28 mouse cellular contexts compared by ENCODE assay signal in the genomic region with DNA sequence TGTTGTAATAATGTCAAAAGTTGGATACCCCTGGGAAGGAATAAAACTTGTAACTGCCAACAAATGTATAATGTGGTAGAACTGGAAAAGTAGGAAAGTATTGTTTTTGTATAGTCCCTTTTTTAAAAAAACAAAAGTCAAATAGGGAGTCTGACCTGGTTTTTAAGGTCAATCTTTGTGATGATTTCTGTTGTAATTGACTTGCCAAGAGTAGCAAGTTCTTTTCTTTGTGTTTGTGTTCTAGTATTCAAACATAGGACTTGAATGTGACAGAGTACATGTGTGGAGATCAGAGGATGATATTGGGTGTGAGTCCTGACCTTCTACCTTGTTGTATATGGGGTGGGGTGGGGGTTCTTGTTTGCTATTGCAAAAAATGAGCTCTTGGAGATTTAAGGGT.
"Had no signal": no experiment of that assay in that cellular context is flagged by ENCODE, and none has a peak within 500 bp of the region (broad histone marks: within the 10 kb centered on the region; RNA-seq: fewer than 3 reads in every experiment).

No protein-coding gene starts in this region.

- ATAC-seq: forebrain, embryonic 13.5 days; forebrain, embryonic 14.5 days; forebrain, embryonic 15.5 days; forebrain, embryonic 16.5 days; forebrain, postnatal 0 days had no signal

- H3K9ac ChIP-seq: embryonic facial prominence, embryonic 12.5 days; embryonic facial prominence, embryonic 13.5 days; embryonic facial prominence, embryonic 15.5 days; forebrain, embryonic 12.5 days; forebrain, embryonic 13.5 days; forebrain, embryonic 15.5 days; forebrain, postnatal 0 days had no signal

- H3K4me2 ChIP-seq: embryonic facial prominence, embryonic 12.5 days; embryonic facial prominence, embryonic 13.5 days; embryonic facial prominence, embryonic 15.5 days; forebrain, embryonic 15.5 days had no signal

- H3K9me3 ChIP-seq: embryonic facial prominence, embryonic 10.5 days; embryonic facial prominence, embryonic 12.5 days; embryonic facial prominence, embryonic 13.5 days; embryonic facial prominence, embryonic 15.5 days; forebrain, embryonic 10.5 days; forebrain, embryonic 12.5 days; forebrain, embryonic 13.5 days; forebrain, embryonic 15.5 days had no signal

- H3K27ac ChIP-seq: embryonic facial prominence, embryonic 10.5 days; embryonic facial prominence, embryonic 12.5 days; embryonic facial prominence, embryonic 13.5 days; embryonic facial prominence, embryonic 15.5 days; forebrain, embryonic 10.5 days; forebrain, embryonic 12.5 days; forebrain, embryonic 13.5 days; forebrain, embryonic 15.5 days; gastrocnemius, adult 2 months; heart, adult 2 months had no signal

- H3K36me3 ChIP-seq: embryonic facial prominence, embryonic 15.5 days; forebrain, embryonic 12.5 days; forebrain, embryonic 15.5 days had no signal

- H3K27me3 ChIP-seq: embryonic facial prominence, embryonic 12.5 days; embryonic facial prominence, embryonic 13.5 days; embryonic facial prominence, embryonic 15.5 days; forebrain, embryonic 12.5 days; forebrain, embryonic 13.5 days; forebrain, embryonic 15.5 days had no signal

- H3K4me3 ChIP-seq: embryonic facial prominence, embryonic 10.5 days; embryonic facial prominence, embryonic 12.5 days; embryonic facial prominence, embryonic 13.5 days; embryonic facial prominence, embryonic 15.5 days; erythroblast, embryonic 14.5 days; forebrain, embryonic 10.5 days; forebrain, embryonic 12.5 days; forebrain, embryonic 13.5 days; forebrain, embryonic 15.5 days; gastrocnemius, adult 2 months; heart, adult 2 months had no signal

- DNase-seq: cerebellum, adult 8-10 months; cerebellum, adult 9-10 months; cerebellum, adult 9-11 months; cerebellum, postnatal 10 days; cerebellum, postnatal 14 days; cerebellum, postnatal 25 days; cerebellum, postnatal 36 days; embryo, embryonic 11 days; forebrain, postnatal 0 days; gastrocnemius, adult 2 months; gastrocnemius, postnatal 10 days; gastrocnemius, postnatal 14 days; gastrocnemius, postnatal 25 days; gastrocnemius, postnatal 36 days; heart, adult 11 months; heart, adult 18-20 months; heart, adult 2 months had no signal
